Mouse (Mus musculus): Measurements from ENCODE around the gene Phf1. TPM values are rescaled to one million over a fixed set of nuclear protein-coding genes. Genes with fewer than 3 reads are reported as not detected.
A peak's percentile ranks its signal among the peaks of the same experiment; 100 is the strongest.
"Not testable (repeated sequence)": the region's sequence is repeated elsewhere in the genome, so short reads cannot be mapped to it uniquely, and the experiment has no call there.

Phf1 gene
- total RNA-seq, 2 experiments from 2014 or later, result 9.2 to 10.7 TPM

DNA sequence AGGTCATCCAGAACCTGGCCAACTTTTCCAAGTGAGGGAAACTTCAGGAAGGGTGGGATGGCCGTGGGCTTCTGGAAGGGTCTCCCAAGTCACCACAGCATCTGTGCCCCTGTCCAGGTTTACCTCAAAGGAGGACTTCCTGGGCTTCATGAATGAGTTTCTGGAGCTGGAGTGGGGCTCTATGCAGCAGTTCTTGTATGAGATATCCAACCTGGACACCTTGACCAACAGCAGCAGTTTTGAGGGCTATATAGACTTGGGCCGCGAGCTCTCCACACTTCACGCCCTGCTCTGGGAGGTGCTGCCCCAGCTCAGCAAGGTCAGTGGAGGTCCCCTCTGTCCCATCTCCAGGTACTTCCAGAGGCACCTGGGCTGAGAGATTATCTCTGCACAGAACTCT lies 27.0 kb downstream of the Phf1 start:
- intact Hi-C loops (cut with DNase I), result no loop called here
- TF ChIP-seq CTCF (IDR thresholded peaks at IDR 0.05), result no peak
- DNase-seq, result no peak
- no peak overlapping the region for H3K27ac ChIP-seq
- no peak overlapping the region for H3K4me3 ChIP-seq

DNA sequence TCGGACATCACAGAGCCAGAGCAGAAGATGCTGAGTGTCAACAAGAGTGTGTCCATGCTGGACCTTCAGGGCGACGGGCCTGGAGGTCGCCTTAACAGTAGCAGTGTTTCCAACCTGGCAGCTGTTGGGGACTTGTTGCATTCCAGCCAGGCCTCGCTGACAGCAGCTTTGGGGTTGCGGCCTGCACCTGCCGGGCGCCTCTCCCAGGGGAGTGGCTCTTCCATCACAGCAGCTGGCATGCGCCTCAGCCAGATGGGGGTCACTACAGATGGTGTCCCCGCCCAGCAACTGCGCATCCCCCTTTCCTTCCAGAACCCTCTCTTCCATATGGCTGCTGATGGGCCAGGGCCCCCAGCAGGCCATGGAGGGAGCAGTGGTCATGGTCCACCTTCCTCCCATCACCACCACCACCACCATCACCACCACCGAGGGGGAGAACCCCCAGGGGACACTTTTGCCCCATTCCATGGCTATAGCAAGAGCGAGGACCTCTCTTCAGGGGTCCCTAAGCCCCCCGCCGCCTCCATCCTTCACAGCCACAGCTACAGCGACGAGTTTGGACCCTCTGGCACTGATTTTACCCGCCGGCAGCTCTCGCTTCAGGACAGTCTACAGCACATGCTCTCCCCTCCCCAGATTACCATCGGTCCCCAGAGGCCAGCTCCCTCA lies 28.9 kb downstream of the Phf1 start:
- Histone ChIP-seq H3K4me3 (no peak overlapping the region), H3K27ac (no peak overlapping the region)
- intact Hi-C loops (cut with DNase I), result no loop called here
- TF ChIP-seq CTCF (IDR thresholded peaks at IDR 0.05), result no peak
- DNase-seq, result no peak

DNA sequence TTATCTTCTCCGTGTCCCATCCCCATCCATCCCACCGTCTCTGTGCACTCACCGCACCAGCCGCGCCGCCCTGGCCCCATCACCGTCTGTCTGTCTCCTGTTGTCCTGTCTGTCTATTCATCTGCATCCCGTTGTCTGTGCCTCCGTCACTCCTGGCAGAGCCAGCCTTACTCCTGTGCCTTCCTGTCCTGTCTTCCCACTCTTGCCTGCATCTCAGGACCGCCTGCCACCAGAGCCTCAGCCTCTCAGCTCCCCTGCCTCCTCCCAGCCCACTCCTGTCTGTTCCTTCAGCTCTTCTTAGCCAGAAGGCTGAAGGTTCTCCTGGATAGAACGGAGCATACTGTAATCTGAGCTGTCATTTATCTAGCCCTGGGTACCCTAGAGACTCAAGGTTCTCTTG lies 34.1 kb downstream of the Phf1 start:
- intact Hi-C loops (cut with DNase I), result no loop called here
- DNase-seq, result peak; percentile 5
- no peak for TF ChIP-seq CTCF (IDR thresholded peaks at IDR 0.05)
- H3K4me3 ChIP-seq, result no peak overlapping the region
- no peak overlapping the region for H3K27ac ChIP-seq

DNA sequence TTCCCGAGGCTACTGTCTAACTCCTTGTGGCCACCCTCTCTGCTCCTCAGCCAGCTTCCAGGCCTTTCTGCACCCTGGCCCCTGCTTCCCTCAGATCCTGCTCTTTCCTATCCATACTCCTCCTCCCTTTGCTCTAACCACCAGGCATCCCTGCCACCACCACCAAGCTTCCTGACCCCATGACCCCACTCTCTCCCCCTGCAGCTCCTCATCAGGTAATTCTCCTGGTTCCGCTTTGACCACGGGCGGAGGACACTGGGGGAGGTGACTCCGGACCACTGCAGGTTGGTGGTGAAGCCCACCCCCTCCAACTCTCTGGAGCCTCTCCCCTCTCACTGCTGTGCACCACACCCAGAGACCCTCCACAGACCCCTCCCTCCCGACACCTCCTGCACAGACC lies 34.6 kb downstream of the Phf1 start:
- Histone ChIP-seq H3K4me3 (no peak overlapping the region), H3K27ac (no peak overlapping the region)
- no peak for DNase-seq
- no peak for TF ChIP-seq CTCF (IDR thresholded peaks at IDR 0.05)
- intact Hi-C loops (cut with DNase I), result no loop called here

- Histone ChIP-seq H3K27ac (no peak overlapping the region), H3K4me3 (no peak overlapping the region)
- intact Hi-C loops (cut with DNase I), result no loop called here
- no peak for TF ChIP-seq CTCF (IDR thresholded peaks at IDR 0.05)
- DNase-seq, result no peak
These were observed 35.4 kb downstream of the Phf1 start for GRCm38 (mm10) chr17:26968200-26968611.

GRCm38 (mm10) chr17:26969257-26969656 lies 36.4 kb downstream of the Phf1 start:
- intact Hi-C loops (cut with DNase I), result no loop called here
- Histone ChIP-seq H3K27ac (no peak overlapping the region), H3K4me3 (no peak overlapping the region)
- no peak for DNase-seq
- TF ChIP-seq CTCF (IDR thresholded peaks at IDR 0.05), result no peak

DNA sequence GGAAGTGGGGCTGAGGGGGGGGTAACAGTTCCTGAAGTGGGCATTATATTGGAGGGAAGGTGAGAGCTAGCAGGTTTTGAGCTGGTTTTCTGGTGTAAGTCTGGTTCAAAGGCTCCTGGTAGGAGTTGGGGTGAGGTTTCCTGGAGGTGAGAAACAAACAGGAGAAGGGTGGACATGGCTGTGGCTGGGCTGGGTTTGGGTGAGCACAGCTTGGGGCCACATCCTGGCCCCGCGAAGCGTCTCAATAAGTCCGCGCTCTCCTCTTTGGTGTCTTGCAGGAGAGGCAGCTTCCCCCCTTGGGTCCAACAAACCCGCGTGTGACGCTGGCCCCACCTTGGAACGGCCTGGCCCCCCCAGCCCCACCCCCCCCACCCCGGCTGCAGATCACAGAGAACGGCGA lies 37.4 kb downstream of the Phf1 start:
- TF ChIP-seq CTCF (IDR thresholded peaks at IDR 0.05), result no peak
- intact Hi-C loops (cut with DNase I), result no loop called here
- DNase-seq, result no peak
- Histone ChIP-seq H3K27ac (no peak overlapping the region), H3K4me3 (no peak overlapping the region)

- H3K4me3 ChIP-seq, result no peak overlapping the region
- no peak overlapping the region for H3K27ac ChIP-seq
- TF ChIP-seq CTCF (IDR thresholded peaks at IDR 0.05), result no peak
- intact Hi-C loops (cut with DNase I), result no loop called here
- DNase-seq, result no peak
These were observed 38.5 kb downstream of the Phf1 start for GRCm38 (mm10) chr17:26971247-26971905.

DNA sequence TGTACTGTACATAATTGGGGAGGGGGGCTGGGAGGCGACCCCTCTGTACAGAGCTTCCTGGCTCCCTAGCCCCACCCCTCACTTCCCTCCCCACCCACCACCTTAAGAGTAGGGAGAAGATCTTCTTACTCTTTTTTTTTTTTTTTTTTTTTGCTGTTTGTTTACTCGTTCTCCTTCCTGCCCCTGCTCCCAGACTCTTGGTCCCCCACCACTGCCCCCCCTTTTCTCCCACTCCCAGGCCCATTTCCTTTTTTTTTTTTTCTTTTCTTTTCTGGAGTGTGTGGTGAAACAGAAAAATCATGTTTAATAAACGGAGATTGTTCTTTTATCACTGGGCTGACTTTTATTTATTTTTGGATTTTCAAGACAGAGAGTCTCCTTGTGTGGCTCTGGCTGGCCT lies 39.3 kb downstream of the Phf1 start:
- Histone ChIP-seq H3K27ac (peak overlapping the region; percentile 94), H3K4me3 (peak overlapping the region; percentile 98)
- intact Hi-C loops (cut with DNase I), result no loop called here
- no peak for DNase-seq
- no peak for TF ChIP-seq CTCF (IDR thresholded peaks at IDR 0.05)

- Histone ChIP-seq H3K4me3 (peak within 1 kb of the TSS; percentile 98), H3K27ac (peak within 1 kb of the TSS; percentile 94)
- no peak for TF ChIP-seq CTCF (IDR thresholded peaks at IDR 0.05)
- DNase-seq, result peak; percentile 98
- intact Hi-C loops (cut with DNase I), result no loop called here
These were observed 40.1 kb downstream of the Phf1 start, which contains the start of gene Zbtb9 for GRCm38 (mm10) chr17:26972703-26973574. Gene Zbtb9, plus strand, starts transcription at chr17:26973167.

DNA sequence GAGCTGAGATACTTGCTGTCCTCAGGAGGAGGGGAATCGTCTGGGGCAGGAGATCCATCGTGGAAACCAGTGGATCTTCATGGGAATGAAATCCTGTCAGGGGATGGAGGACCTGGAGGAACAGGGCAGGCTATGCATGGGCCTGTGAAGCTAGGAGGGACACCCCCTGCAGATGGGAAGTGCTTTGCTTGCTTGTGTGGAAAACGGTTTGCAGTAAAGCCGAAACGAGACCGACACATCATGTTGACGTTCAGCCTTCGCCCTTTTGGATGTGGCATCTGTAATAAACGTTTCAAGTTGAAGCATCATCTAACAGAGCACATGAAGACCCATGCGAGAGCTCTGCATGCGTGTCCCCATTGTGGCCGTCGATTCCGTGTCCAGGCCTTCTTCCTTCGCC lies 41.7 kb downstream of the Phf1 start:
- DNase-seq, result no peak
- Histone ChIP-seq H3K27ac (no peak overlapping the region), H3K4me3 (no peak overlapping the region; the same call in 1 of the 2 replicates)
- no peak for TF ChIP-seq CTCF (IDR thresholded peaks at IDR 0.05)
- intact Hi-C loops (cut with DNase I), result no loop called here

GRCm38 (mm10) chr17:26975415-26975814 lies 42.6 kb downstream of the Phf1 start:
- H3K4me3 ChIP-seq, result no peak overlapping the region
- intact Hi-C loops (cut with DNase I), result no loop called here
- DNase-seq, result no peak
- H3K27ac ChIP-seq, result no peak overlapping the region
- peak; percentile 19; the same call in 1 of the 2 replicates for TF ChIP-seq CTCF (IDR thresholded peaks at IDR 0.05)

DNA sequence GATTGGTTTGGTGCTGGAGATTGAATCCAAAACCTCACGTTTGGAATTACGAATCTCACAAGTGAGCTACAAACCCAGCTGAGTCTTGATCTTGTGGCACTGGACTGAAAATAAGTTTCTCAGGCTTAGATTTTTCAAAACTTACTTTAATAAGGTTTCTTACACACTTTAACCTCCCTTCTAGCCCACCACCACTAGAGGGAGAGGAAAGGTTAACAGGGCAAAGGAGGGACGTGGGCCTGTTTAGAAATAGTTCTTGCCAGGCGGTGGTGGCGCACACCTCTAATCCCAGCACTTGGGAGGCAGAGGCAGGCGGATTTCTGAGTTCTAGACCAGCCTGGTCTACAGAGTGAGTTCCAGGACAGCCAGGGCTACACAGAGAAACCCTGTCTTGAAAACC lies 44.5 kb downstream of the Phf1 start:
- H3K4me3 ChIP-seq; DNase-seq; intact Hi-C loops (cut with DNase I); H3K27ac ChIP-seq: not testable (repeated sequence)
